Mouse (Mus musculus) cerebellum, adult 11 months (tissue): Measurements from ENCODE around the gene Wdr62.
"Not testable (repeated sequence)": the region's sequence is repeated elsewhere in the genome, so short reads cannot be mapped to it uniquely, and the experiment has no call there.

Experiments
- DNase-seq: peaks from one replicate; pipeline ENCODE4 v3.0.0; 2022

Gene Wdr62

GRCm38 (mm10) chr7:30202895-30203690, 77.1 kb downstream of the Wdr62 start:
- DNase-seq: peak; percentile 43

- not testable (repeated sequence) for DNase-seq
These were observed 79.6 kb downstream of the Wdr62 start for GRCm38 (mm10) chr7:30200661-30201060.

- DNase-seq: no peak
These were observed 80.0 kb downstream of the Wdr62 start for GRCm38 (mm10) chr7:30200200-30200599.

GRCm38 (mm10) chr7:30199498-30200139, 80.6 kb downstream of the Wdr62 start:
- no peak for DNase-seq

GRCm38 (mm10) chr7:30198481-30198971, 81.7 kb downstream of the Wdr62 start, which contains the start of gene Capns1:
Gene Capns1 (minus strand): TSS chr7:30198811.
- peak; percentile 54 for DNase-seq

GRCm38 (mm10) chr7:30197592-30198129, 82.6 kb downstream of the Wdr62 start:
- no peak for DNase-seq

- no peak for DNase-seq
These were observed 84.0 kb downstream of the Wdr62 start for GRCm38 (mm10) chr7:30196171-30196570.

GRCm38 (mm10) chr7:30195461-30195860, 84.8 kb downstream of the Wdr62 start:
- no peak for DNase-seq

- DNase-seq: peak; percentile 96
These were observed 85.3 kb downstream of the Wdr62 start for GRCm38 (mm10) chr7:30194884-30195283.

GRCm38 (mm10) chr7:30194101-30194831, 86.0 kb downstream of the Wdr62 start:
- no peak for DNase-seq

GRCm38 (mm10) chr7:30193581-30194100, 86.6 kb downstream of the Wdr62 start:
- DNase-seq: peak; percentile 80

GRCm38 (mm10) chr7:30193013-30193412, 87.2 kb downstream of the Wdr62 start:
- DNase-seq: no peak

- no peak for DNase-seq
These were observed 88.1 kb downstream of the Wdr62 start for GRCm38 (mm10) chr7:30192088-30192487.
